Mouse (Mus musculus): ENCODE results near the gene B4galt5. TPM values are rescaled to one million over a fixed set of nuclear protein-coding genes. Genes with fewer than 3 reads are reported as not detected.

Gene B4galt5
- polyA plus RNA-seq, 1 experiment, result 37.5 TPM

DNA sequence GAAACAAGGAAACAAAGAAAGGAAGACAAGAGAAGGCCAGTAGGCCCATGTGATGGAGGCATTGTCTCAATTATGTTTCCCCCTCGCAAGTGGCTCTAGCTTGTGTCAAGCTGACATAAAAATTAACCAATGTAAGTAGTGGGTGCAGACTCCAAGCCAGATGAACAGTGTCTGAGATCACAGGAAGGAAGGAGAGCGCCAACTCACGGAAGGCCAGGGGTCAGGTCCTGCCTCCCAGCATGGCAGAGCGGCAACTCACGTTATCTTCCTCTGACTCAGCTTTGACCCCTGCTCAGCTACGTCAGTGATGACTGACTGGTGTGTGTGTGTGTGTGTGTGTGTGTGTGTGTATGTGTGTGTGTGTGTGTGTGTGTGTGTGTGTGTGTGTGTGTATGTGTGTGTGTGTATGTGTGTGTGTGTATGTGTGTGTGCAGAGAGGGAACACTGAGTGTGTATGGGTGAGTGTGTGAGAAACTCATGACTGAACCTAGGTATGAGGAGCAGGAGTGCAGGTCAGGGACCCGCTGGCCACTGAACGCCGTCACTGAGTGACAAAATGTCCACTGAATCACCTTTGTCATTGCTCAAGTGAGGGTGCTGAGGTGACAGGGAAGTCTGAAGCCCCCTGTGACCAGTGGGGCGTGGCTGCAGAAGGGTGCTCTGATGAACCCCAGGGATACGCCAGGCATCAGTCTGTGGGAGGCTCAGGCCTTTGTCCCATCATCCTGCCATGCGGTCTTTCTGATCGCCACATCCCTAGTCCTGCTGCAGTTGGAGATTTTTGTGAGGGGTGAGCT is 55.5 kb downstream of the B4galt5 start:
- WGBS, result 60% methylated on average over 13 of the region's 13 CpGs
- no peak for DNase-seq (ENCODE audit: low read depth, low spot score)

DNA sequence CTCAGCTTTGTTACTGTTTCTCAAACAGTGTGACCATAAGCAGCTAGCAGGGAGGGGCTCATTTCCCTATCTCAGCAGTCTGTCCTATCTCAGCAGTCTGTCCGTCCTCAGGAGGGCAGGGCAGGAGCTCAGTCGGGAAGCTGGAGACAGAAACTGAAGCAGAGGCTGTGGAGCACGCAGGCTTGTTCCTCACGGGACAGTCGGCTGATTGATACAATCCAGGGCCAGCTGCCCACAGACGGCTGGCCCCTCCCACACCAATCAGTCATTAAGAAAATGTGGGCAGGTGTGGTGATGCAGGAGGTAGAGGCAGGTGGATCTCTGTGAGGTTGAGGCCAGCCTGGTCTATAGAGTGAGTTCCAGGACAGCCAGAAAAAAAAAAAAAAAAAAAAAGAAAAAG is 56.1 kb downstream of the B4galt5 start:
- peak; percentile 55 for DNase-seq (ENCODE audit: low read depth, low spot score)
- WGBS, result 8% methylated on average over 6 of the region's 6 CpGs

DNA sequence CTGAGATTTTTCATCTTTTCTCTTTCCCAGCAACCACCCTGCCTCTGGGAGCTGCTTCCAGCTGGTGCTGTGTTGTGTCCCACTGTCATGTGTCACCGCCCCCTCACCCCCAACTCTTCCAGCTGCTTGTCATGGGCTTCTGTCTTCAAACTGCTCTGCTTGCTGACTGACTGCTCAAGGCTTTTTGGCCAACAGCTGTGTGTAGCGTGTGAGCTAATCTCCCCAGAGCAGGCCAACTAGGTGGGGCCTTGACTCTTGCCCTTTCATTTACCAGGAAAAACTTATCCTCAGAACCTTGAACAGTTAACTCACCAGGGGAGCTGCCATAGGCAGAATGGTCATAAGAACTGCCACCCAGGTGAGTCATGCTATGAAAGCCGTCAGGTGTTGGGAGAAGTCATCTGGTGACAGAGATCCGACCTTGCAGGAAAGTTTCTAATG is 56.8 kb downstream of the B4galt5 start:
- DNase-seq (ENCODE audit: low read depth, low spot score), result peak; percentile 78

DNA sequence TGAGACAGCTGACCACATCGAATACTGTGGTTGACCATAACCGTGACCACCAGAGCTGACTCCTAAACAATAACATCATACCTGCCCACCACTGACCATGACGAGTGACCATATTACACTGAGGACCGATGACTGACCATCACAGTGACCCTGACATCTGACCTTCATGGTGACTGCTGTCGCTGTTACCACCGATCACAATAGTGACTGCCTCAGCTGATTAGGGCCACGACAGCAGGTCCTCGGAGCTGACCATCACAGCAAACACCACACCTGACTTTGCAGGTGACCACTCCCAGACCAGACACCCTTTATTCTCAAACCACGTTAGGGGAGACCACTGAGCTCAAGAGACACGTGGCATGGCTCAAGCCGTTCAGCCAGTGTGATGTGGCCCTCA is 57.3 kb downstream of the B4galt5 start:
- 82% methylated on average over 11 of the region's 11 CpGs for WGBS

More for the DNA sequence above, 56.8 kb downstream of the B4galt5 start:
- WGBS, result 27% methylated on average over 4 of the region's 4 CpGs

DNA sequence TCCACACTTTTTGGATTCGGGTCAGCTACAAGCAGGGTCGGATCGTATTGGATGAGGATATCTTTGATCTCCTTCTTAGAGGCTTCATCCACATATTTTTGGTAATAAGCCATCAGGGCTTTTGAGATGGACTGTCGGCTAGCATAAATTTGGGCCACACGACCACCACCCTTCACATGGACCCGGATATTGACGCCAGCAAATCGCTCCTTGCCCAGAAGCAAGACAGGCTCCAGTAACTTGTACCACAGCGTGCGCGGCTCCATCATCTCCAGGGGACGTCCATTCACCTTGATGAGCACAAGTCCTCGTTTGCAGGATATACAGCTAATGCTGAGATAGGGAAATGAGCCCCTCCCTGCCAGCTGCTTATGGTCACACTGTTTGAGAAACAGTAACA is 67.5 kb downstream of the B4galt5 start:
- WGBS, result 93% methylated on average over 13 of the region's 13 CpGs
- no peak for DNase-seq (ENCODE audit: low read depth, low spot score)

More for the DNA sequence above, 57.3 kb downstream of the B4galt5 start:
- DNase-seq (ENCODE audit: low read depth, low spot score), result no peak

DNA sequence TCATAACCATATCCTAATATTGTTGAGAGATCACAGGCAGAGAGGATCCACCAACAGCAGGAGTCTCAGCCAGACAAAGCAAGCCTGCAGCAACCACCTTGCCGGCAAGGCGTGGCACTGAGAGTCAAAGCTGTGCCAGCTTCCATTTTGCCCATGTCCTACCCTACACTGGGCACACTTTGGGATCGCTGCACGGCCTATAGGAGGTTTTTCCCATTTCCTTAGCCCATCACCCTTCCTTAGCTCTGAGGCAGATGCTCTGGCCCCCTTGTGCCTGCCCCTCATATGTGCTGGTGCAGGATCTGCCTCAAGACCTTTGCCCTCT is 68.0 kb downstream of the B4galt5 start:
- 41% methylated on average over 4 of the region's 4 CpGs for WGBS
- no peak for DNase-seq (ENCODE audit: low read depth, low spot score)

DNA sequence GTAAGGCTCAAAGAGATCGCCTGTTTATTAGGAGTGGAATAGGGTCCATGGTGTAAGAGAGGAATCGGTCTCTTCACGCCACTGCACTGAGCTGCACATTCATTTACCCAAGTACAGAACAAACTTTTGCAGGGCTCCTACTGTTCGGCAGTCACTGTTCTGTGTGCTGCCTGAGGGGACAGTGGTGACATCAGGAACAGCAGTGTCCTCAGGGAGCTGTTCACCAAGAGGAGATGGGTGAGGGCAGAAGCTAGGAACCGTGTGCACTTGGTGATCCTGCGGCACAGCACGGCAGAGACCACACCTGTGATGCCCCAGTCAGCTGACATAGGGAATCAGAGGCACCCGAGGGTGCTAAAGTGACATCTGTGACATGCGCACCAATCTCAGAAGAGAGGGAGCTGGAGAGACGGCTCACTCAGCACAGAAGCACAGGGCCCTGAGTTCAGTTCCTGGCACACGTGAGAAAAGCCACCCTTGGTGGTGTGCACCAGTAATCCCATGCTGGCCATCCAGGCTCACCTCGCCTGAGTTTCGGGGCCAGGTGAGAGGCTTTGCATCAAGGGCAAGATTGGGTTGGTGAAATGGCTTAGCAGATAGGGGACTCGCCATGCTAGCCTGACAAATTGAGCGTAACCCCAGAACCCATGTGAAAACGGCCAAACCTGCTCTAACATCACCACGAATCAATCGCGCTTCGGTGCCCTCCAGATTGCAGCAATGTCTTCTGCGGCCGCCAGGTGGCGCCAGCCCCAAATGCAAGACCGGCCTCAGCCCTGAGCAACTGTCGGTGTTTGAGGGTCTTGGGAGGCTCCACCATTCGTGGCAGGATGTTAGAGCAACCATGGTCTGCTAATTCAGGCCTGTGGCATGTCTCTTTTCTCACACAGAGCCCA is 68.6 kb downstream of the B4galt5 start:
- no peak for DNase-seq (ENCODE audit: low read depth, low spot score)
- WGBS, result 35% methylated on average over 26 of the region's 26 CpGs

DNA sequence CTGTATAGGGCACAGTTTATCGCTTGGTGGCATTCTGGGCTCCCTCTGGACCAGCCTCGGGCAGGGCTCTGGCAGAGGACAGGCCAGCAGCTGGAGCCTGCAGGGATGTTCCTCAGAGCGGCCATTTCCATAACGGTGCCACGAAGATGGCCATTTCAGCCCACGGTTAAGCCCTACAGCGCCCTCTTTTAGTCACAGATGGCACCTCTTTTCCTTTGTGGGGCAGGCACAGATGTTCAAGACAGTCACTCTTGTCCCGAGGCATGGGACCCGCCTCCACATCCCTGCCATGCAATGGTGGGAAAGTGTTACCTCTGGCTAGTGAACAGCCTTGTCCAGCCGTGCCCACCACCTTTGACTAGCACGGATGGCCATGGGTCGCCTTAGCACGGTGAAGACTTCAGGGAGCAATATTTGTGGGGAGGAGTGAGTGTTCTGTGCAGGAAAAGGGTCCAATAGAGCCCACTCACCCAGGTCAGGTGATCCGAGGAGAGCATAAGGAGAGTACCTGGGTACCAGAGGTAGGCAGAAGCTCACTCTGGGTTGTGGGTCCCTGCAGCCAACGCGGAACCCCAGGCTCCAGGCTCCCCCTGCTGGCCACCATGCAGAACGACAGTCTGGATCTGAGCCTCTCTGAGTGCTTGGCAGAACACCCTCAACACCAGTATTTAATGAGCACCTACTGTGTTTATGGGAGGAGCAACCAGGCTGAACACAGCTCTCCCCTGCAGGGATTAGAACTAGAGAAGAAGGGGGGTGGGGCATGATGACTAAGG is 70.0 kb downstream of the B4galt5 start:
- no peak for DNase-seq (ENCODE audit: low read depth, low spot score)
- 52% methylated on average over 17 of the region's 17 CpGs for WGBS

DNA sequence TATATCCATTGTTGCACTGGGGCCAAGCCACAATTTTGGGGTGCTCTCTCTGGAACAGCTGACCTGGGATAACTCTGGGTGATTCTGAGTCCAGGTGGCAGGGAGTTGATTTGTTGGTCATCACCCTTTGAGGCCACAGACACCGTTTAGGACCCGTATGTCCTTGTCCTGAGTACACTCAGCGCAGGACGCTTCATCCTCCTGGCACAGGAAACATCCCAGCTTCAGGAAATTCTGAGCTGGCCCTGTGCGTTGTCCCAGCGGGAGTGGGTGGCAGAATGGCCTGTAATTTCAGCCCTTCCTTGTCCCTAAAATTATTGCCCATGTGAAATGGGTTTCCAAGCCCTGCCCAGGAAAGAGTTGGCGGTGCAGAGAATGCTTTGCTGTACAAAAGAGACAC is 71.0 kb downstream of the B4galt5 start:
- no peak for DNase-seq (ENCODE audit: low read depth, low spot score)
- WGBS, result 76% methylated on average over 7 of the region's 7 CpGs

DNA sequence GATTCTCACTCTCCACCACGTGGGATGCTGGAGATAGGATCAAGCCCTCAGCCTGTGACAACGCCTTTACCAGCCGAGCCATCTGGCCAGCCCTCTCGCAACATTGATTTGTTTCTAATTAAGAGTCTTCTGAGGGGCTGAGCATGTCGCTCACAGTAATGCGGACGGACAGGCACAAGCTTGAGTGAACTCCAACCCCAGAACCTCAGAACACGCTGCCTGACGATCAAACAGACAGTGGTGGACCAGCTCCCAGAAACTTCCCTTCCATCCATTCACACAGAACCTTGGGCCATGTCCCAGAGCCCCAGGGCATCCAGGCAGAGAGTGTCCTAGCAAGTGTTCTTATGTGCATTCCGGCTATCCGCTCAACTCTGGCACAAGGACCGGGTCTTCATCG is 72.0 kb downstream of the B4galt5 start:
- no peak for DNase-seq (ENCODE audit: low read depth, low spot score)

DNA sequence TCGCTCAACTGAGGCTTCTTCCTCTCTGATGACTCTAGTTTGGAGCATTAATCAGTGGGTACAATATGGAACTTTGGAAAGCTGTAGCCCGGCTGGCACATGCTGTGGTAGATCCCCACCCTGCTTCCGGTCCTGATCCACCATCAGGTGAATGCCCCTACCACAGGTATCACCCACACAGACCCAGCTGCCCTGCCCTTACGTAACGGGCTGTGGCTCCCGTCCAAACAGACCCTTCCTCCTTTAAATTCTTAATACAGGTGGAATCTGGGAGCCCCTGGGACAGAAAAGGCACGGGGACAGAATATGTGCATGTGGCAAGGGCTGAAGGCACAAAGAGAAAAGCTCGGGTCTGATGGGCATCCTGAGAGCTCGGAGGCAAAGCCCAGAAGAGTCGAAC is 73.1 kb downstream of the B4galt5 start:
- no peak for DNase-seq (ENCODE audit: low read depth, low spot score)
- WGBS, result 83% methylated on average over 10 of the region's 10 CpGs

More for the DNA sequence above, 72.0 kb downstream of the B4galt5 start:
- 80% methylated on average over 13 of the region's 13 CpGs for WGBS

DNA sequence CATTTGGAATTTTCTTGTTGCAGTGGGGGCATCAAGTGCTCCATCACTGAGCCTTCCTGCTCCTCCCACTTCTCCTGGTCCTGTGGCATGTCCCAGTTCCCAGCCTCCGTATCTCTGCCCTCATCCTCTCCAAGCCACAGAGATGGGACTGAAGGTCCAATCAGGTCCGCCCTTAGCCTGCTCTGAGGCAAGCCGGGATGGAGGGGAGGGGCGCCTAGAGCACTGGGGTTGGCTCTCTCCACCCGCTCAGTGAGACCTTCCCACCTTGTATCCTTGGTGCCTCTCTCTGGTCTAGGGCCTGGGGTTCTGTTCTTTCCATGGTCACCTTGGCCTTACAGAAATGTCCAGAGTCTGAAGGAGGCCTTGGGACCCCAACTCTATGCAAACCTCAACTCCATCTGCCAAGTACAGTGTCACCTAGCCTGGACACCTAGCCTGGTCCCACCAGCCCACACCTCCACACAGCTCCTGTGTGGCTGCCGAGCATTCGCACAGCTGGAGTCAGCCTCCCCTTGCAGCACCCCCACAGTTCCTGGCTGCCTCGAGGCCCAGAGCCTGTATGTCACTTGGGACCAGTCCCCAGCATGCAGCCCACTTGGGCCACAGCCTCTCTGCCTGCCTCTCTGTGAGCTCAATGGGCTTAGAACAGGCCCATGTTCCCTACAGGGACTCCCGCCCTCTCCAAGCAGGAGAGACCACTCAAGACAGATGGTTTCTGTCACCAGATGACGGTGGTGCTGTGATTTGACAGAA is 74.1 kb downstream of the B4galt5 start:
- WGBS, result 68% methylated on average over 10 of the region's 10 CpGs
- DNase-seq (ENCODE audit: low read depth, low spot score), result no peak

DNA sequence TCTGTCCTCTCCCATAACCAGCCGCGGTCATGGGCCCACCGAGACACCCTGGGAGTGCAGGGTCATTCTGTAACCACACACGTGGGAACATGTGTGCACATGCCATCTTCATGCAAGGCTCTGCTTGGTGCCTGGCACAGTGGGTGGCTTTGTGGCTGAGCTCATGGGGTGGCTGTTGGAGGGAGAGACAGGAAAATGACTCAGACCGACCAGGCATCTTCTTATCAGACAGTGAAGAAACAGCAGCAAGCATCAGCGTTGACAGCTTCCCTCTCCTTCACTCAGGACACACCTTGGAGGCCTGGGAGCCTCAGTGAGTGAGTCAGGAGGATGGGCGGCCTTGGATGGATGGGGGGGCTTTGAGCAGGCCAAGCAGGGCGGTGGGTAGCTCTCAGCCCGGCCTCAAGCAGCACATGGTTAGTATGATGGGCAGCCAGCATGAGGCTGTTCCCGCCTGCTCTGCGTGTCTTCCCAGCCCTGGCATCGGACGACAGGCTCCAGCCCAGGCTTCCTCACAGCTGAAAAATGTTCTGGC is 75.7 kb downstream of the B4galt5 start:
- no peak for DNase-seq (ENCODE audit: low read depth, low spot score)
- WGBS, result 83% methylated on average over 13 of the region's 13 CpGs

DNA sequence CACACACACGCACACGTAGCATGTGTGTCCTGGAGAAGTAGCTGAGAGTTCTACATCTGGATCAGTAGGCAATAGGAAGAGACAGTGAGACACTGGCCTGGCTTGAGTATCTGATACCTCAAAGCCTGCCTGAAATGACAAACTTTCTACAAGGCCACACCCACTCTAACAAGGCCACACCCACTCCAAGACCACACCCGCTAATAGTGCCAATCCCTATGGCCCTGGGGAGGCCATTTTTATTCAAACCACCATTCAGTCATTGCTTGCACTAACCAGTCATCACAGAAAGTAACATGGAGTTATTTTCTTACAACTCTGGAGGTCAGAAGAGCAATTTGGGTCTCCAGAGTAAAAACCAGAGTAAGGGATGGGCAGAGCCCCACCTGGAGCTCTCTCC is 76.3 kb downstream of the B4galt5 start:
- WGBS, result 82% methylated on average over 3 of the region's 3 CpGs
- no peak for DNase-seq (ENCODE audit: low read depth, low spot score)

DNA sequence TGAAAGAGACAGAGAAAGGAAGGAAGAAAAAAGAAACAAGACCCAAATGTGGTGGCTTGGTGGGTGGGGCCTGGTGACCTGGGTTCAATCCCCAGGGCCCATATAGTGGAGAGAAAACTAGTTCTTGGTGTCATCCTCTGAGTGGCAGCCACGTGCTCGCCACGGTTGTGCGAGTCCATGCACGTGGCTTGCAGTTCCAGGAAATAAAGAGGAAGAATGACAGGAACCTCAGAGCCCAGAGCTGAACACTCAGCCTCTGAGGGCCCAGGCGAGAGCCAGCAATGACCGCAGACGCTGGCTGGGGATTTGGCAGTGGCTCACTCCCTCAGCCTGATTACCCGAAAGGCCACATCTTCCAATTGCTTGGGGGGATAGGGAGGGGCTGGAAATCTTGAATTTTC is 77.9 kb downstream of the B4galt5 start:
- 72% methylated on average over 9 of the region's 9 CpGs for WGBS
- no peak for DNase-seq (ENCODE audit: low read depth, low spot score)

DNA sequence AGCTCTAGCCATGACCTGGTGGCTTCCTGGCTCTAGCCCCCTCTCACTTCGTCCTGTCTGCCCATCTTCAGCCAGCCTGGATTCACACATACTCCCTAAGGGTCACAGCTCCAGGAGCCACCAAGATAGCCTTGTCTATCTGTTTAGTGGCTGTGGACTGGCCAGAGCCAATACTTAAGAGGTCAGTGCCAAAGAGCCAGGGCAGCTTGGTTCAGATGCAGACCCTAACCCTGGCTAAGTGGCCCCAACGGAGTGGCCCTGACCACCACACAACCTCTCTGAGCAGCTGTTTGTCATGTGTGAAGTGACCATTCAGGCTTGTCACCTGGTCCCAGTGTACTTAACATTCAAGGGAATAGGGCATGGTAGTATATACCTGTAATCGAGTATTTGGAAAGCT is 78.5 kb downstream of the B4galt5 start:
- no peak for DNase-seq (ENCODE audit: low read depth, low spot score)
- whole genome bisulfite sequencing, result 91% methylated on average over 3 of the region's 3 CpGs

DNA sequence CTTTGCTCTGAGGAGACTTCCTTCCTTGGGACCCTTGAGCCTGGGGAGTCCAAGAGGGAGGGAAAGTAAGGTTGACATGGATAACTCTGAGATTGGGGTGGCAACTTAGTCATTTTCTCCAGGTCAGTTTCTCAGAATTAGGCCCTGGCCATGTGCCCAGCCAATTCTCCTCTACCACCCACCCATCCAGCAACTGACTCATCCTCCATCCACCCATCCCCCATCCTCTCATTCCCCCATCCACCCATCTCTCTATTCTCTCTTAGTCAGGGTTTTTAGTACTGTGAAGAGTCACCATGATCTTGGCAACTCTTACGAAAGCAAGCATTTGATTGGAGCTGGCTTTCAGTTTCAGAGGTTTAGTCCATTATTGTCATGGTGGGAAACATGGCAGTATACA is 80.3 kb downstream of the B4galt5 start:
- 91% methylated on average over 1 of the region's 1 CpGs for WGBS
- DNase-seq (ENCODE audit: low read depth, low spot score), result no peak

DNA sequence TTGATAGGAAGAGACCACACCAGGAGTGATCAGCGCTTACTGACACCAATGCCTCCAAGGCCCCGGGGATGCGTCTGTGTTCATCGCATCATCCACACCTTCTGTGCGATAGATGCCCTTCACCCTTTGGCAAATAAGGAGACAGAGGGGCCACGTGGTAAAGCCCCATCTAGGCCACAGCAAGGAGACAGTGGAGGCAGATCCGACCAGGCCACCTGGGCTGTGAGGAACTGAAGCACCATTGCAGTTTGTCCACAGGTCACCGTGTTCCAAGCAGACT is 80.6 kb downstream of the B4galt5 start:
- 85% methylated on average over 8 of the region's 8 CpGs for WGBS
- no peak for DNase-seq (ENCODE audit: low read depth, low spot score)
